Mouse (Mus musculus) heart, postnatal 0 days (tissue): ENCODE measurements around the gene Ercc5. TPM values are rescaled to one million over a fixed set of nuclear protein-coding genes. Genes with fewer than 3 reads are reported as not detected.

Experiments
- ATAC-seq: fragments of 200-750 bp; cut with Nextera tagmentation; 2 replicates; pipeline ENCODE4 v1.8.0; 2017; ENCODE audit warnings: low read depth, moderate number of reproducible peaks, moderate library complexity; ENCODE audit not compliant: insufficient read depth
- DNase-seq: peaks from one replicate; pipeline ENCODE4 v3.0.0-alpha.2; 2016; ENCODE audit warnings: low spot score
- H3K27ac ChIP-seq: fragments of 300-500 bp; sonication (generic); 2 replicates; pipeline ENCODE4 v1.5.1; 2014; ENCODE audit warnings: low read depth, mild to moderate bottlenecking
- H3K27me3 ChIP-seq: fragments of 300-500 bp; sonication (generic); 2 replicates; pipeline ENCODE4 v1.6.1; 2014; ENCODE audit warnings: low read length, mixed read lengths; ENCODE audit not compliant: control insufficient read depth, insufficient read depth
- H3K36me3 ChIP-seq: fragments of 300-500 bp; sonication (generic); replicated peaks from 2 replicates; pipeline ENCODE4 v1.6.1; 2014; ENCODE audit warnings: low read length, mixed read lengths; ENCODE audit not compliant: control insufficient read depth, insufficient read depth
- H3K4me1 ChIP-seq: fragments of 300-500 bp; sonication (generic); 2 replicates; pipeline ENCODE4 v1.6.1; 2014; ENCODE audit warnings: antibody characterized with exemption; ENCODE audit not compliant: control insufficient read depth, insufficient read depth
- H3K4me2 ChIP-seq: fragments of 300-500 bp; sonication (generic); 2 replicates; pipeline ENCODE4 v1.6.1; 2014; ENCODE audit warnings: low read depth, mild to moderate bottlenecking, low read length, moderate library complexity
- H3K4me3 ChIP-seq: fragments of 300-500 bp; sonication (generic); 2 replicates; pipeline ENCODE4 v1.5.1; 2014; ENCODE audit warnings: low read depth, low read length
- H3K9ac ChIP-seq: fragments of 300-500 bp; sonication (generic); replicated peaks from 2 replicates; pipeline ENCODE4 v1.6.1; 2014; ENCODE audit warnings: low read depth, low read length, mixed read lengths
- H3K9me3 ChIP-seq: fragments of 300-500 bp; sonication (generic); replicated peaks from 2 replicates; pipeline ENCODE4 v1.6.1; 2016; ENCODE audit warnings: low read length; ENCODE audit not compliant: control insufficient read depth
- CTCF ChIP-seq: IDR thresholded peaks from 2 replicates; pipeline ENCODE4 v1.5.1; 2016; ENCODE audit warnings: antibody characterized with exemption, control low read depth, low read depth
- EP300 ChIP-seq: IDR thresholded peaks from 2 replicates; pipeline ENCODE4 v1.6.1; 2016; ENCODE audit warnings: antibody characterized with exemption, low read depth
- WGBS: fragments of 180-500 bp; shearing (Covaris S2); extraction: QIAGEN DNeasy Blood & Tissue Kit; methylation state at CpG from one replicate; pipeline ENCODE4 v1.1.7; 2014; 5-methylcytosine and 5-hydroxymethylcytosine counted together
- polyA plus RNA-seq: library from polyadenylated mRNA; unstranded; fragments of >200 nt; fragmentation: Nextera tagmentation; extraction: Ambion mirVana; gene quantifications from 2 replicates; pipeline ENCODE4 v1.2.1, GENCODE M21; 2015
- total RNA-seq: library from RNA; depleted of rRNA; stranded (reverse); fragments of >200 nt; gene quantifications from 2 replicates; pipeline ENCODE4 v1.2.3, GENCODE M21; 2014; ENCODE audit warnings: low replicate concordance

Ercc5 gene
- total and polyA plus RNA-seq, 2 experiments from 2014 or later = 10.7 to 39.8 TPM

GRCm38 (mm10) chr1:44118239-44119054 lies 29.1 kb upstream of the Ercc5 start, which contains the start of the genes Kdelc1 and Bivm:
TSS of gene Kdelc1 (minus strand) at chr1:44118808.
TSS of gene Bivm (plus strand) at chr1:44118957.
- ATAC-seq (peak; percentile 96), DNase-seq (peak; percentile 100)
- Histone ChIP-seq H3K27ac (peak within 1 kb of the TSS; percentile 95), H3K36me3 (peaks cover 27% of the 10 kb centered on the region), H3K9me3 (no peaks in the 10 kb centered on the region), H3K27me3 (no peaks in the 10 kb centered on the region), H3K4me2 (peak within 1 kb of the TSS; percentile 89), H3K4me1 (peaks cover 3% of the 10 kb centered on the region; the same call in 1 of the 2 replicates), H3K9ac (peak within 1 kb of the TSS; percentile 73), H3K4me3 (peak within 1 kb of the TSS; percentile 61)
- TF ChIP-seq EP300 (peak; percentile 59), CTCF (no peak)
- under 1% methylated on average over 39 of the region's 39 CpGs for WGBS

DNA sequence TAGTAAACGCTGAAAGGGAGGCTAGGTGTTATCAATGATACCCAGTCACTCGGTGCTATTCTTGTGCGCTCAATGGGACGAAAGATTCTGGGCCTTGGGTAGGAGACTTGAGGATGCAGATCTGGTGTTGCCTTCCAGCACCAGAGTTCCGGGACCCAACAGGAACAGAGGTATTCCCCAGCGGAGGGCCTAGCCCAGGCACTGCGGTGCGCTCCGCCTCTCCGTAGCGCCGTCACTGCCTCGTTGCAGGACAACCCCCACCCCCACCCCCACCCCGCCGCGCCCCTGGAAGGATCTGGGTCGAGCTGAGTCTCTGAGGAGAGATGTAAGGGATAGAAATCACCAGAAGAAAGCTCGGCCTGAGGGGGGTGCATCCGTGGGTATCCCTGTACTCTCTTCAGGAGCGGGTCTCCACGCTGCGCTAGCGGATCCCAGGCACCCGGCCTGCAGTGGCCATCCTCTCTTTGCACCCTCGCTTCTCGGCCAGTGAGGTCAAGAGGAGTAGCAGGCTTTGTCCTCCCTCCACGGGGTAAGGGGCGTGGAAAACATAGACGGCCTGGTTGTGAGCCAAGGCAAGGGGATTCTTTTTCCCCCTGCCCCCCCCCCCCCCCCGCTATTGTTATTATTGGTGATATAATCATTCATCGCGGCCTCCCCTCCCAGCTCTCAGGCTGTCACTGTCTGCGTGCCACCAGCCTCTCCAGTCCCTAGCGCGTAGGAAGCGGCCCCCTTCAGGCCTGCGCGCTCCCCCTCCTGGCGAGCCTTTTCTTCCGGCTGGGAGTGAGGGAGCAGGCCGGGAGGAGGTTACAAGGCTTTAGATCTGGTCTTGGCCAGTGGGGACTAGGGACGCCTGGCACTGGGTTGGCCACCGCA lies 28.1 kb upstream of the Ercc5 start:
- DNase-seq (peak; percentile 83), ATAC-seq (peak; percentile 87)
- H3K9ac ChIP-seq = peak overlapping the region; percentile 73
- H3K27me3 ChIP-seq = no peaks in the 10 kb centered on the region
- peaks cover 20% of the 10 kb centered on the region for H3K36me3 ChIP-seq
- 0% methylated on average over 40 of the region's 43 CpGs for WGBS
- H3K4me3 ChIP-seq = peak overlapping the region; percentile 61
- H3K27ac ChIP-seq = peak overlapping the region; percentile 95
- H3K9me3 ChIP-seq = no peaks in the 10 kb centered on the region
- H3K4me2 ChIP-seq = peak overlapping the region; percentile 89
- peaks cover 3% of the 10 kb centered on the region; the same call in 1 of the 2 replicates for H3K4me1 ChIP-seq
- TF ChIP-seq CTCF (peak; percentile 63), EP300 (no peak)

DNA sequence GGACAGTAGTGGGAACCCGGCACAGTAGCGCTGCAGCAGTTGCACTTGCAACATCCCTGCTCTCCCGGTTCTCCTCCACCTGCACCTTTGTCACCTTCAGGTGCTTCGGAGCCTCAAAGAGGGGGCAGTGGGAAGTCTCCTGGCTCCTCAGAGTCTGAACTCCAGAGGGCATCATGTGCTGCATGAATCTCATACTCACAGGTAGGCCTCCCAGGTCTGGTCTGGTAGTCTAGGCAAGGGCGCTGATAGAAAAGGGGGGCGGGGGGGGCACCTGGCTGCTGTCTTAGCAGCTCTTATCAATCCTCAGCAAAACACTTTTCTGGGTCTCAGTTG lies 27.5 kb upstream of the Ercc5 start:
- TF ChIP-seq EP300 (no peak), CTCF (no peak)
- peak overlapping the region; percentile 95 for H3K27ac ChIP-seq
- H3K9me3 ChIP-seq = no peaks in the 10 kb centered on the region
- peaks cover 3% of the 10 kb centered on the region; the same call in 1 of the 2 replicates for H3K4me1 ChIP-seq
- peak overlapping the region; percentile 73 for H3K9ac ChIP-seq
- no peak for DNase-seq
- H3K27me3 ChIP-seq = no peaks in the 10 kb centered on the region
- 8% methylated on average over 6 of the region's 6 CpGs for WGBS
- peak overlapping the region; percentile 89 for H3K4me2 ChIP-seq
- ATAC-seq = no peak
- H3K36me3 ChIP-seq = peaks cover 14% of the 10 kb centered on the region
- H3K4me3 ChIP-seq = peak overlapping the region; percentile 61

DNA sequence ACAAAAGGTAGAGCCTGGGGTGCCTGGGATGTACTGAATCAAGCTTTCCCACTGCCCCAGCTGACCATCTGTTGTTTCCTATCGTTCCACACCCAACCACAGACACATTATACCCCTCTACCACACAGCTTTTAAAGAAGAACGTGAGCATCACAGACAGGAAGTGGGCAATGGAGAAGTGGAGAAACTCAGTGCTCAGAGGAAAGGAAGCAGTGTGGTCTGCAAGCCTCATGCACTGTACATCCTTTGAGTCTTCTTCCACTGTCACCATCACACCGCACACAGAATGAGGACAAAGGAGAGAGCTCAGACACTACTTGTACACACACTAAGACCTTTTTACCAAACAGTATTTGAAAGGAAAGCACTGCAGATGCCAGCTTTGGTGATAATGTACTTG lies 25.3 kb upstream of the Ercc5 start:
- Histone ChIP-seq H3K36me3 (peaks cover 17% of the 10 kb centered on the region), H3K4me1 (peaks cover 3% of the 10 kb centered on the region; the same call in 1 of the 2 replicates), H3K9ac (no peak overlapping the region), H3K4me2 (no peak overlapping the region), H3K27me3 (no peaks in the 10 kb centered on the region), H3K27ac (no peak overlapping the region), H3K9me3 (no peaks in the 10 kb centered on the region), H3K4me3 (no peak overlapping the region)
- TF ChIP-seq CTCF (no peak), EP300 (no peak)
- ATAC-seq (no peak), DNase-seq (no peak)
- WGBS = 73% methylated on average over 3 of the region's 3 CpGs

DNA sequence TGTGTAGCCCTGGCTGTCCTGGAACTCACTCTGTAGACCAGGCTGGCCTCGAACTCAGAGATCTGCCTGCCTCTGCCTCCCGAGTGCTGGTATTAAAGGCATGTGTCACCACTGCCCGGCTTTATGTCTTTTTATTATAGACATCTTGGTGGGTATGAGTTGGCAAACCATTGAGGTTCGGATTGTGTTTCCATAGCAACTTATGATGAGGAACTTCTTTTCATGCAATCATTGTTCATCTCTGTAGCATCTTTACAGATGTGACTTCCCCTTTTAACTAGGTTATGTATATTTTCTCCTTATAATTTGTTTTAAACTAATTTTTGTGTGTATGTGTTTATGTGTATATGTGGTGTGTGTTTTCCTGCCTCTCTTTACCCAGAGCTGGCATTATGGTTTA lies 22.0 kb upstream of the Ercc5 start:
- no peak for ATAC-seq
- H3K36me3 ChIP-seq = peaks cover 44% of the 10 kb centered on the region

More for the DNA sequence above, 22.0 kb upstream of the Ercc5 start:
- H3K4me3 ChIP-seq = no peak overlapping the region
- no peaks in the 10 kb centered on the region for H3K27me3 ChIP-seq
- no peaks in the 10 kb centered on the region for H3K4me1 ChIP-seq
- no peak overlapping the region for H3K9ac ChIP-seq
- TF ChIP-seq EP300 = no peak
- WGBS = 86% methylated on average over 4 of the region's 4 CpGs
- no peaks in the 10 kb centered on the region for H3K9me3 ChIP-seq
- H3K27ac ChIP-seq = no peak overlapping the region
- H3K4me2 ChIP-seq = no peak overlapping the region
- no peak for DNase-seq
